Comparison of ENCODE assay signal across 16 mouse cellular contexts in the genomic region with DNA sequence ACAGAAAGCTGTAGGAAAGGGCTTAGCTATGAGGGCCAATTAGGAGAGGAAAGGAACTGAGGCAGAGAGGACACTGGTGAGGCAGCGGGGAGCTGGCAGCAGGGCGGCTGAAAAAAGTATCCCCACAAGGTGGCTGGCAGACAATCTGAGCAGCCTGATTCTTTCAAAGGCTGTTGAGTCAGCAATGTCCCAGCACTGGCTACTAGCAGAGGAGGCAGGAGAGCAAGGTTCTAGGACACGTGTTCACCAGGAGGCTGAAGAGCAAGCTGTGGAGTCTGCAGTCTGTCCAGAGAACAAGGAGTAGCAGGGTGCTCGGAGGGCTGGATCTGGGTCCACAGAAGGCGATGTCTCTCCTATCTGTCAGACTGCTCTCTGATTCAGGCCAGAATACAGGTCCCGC. TPM values are rescaled to one million over a fixed set of nuclear protein-coding genes. Genes with fewer than 3 reads are reported as not detected.
DNase-seq lines count a peak whose midpoint lies in the region; ATAC-seq lines count a peak whose summit lies in the region.
"Had no signal": no experiment of that assay in that cellular context is flagged by ENCODE, and none has a peak within 500 bp of the region (broad histone marks: within the 10 kb centered on the region; RNA-seq: fewer than 3 reads in every experiment).

No protein-coding gene starts in this region.

- H3K36me3 ChIP-seq in hindbrain, embryonic 16.5 days (ENCODE audit: control insufficient read depth, insufficient read depth, low read length): no peaks in the 10 kb centered on the region
- H3K36me3 ChIP-seq in hindbrain, embryonic 12.5 days: no peaks in the 10 kb centered on the region
- no peaks in the 10 kb centered on the region for H3K36me3 ChIP-seq in midbrain, embryonic 11.5 days (ENCODE audit: control insufficient read depth, insufficient read depth, low read length)
- H3K36me3 ChIP-seq: embryonic facial prominence, embryonic 10.5 days; G1E; limb, embryonic 13.5 days had no signal

- H3K4me2 ChIP-seq in hindbrain, embryonic 16.5 days (ENCODE audit: low read length): no peak overlapping the region
- H3K4me2 ChIP-seq in hindbrain, embryonic 12.5 days (replicated peaks): no peak overlapping the region
- H3K4me2 ChIP-seq in midbrain, embryonic 11.5 days: no peak overlapping the region
- H3K4me2 ChIP-seq: limb, embryonic 13.5 days had no signal

- H3K27ac ChIP-seq in hindbrain, embryonic 16.5 days (ENCODE audit: low read depth, low read length): no peak overlapping the region
- no peak overlapping the region for H3K27ac ChIP-seq in hindbrain, embryonic 12.5 days
- H3K27ac ChIP-seq in midbrain, embryonic 11.5 days (ENCODE audit: low read depth, low read length): no peak overlapping the region
- H3K27ac ChIP-seq: embryonic facial prominence, embryonic 10.5 days; limb, embryonic 13.5 days had no signal

- no peaks in the 10 kb centered on the region for H3K9me3 ChIP-seq in hindbrain, embryonic 16.5 days (ENCODE audit: control insufficient read depth, low read length)
- H3K9me3 ChIP-seq in hindbrain, embryonic 12.5 days (replicated peaks): no peaks in the 10 kb centered on the region
- no peaks in the 10 kb centered on the region for H3K9me3 ChIP-seq in midbrain, embryonic 11.5 days (ENCODE audit: control insufficient read depth, low read length)
- H3K9me3 ChIP-seq: G1E; limb, embryonic 13.5 days had no signal

- H3K4me3 ChIP-seq in hindbrain, embryonic 16.5 days (ENCODE audit: low read length): no peak overlapping the region
- no peak overlapping the region for H3K4me3 ChIP-seq in hindbrain, embryonic 12.5 days
- no peak overlapping the region for H3K4me3 ChIP-seq in midbrain, embryonic 11.5 days (ENCODE audit: low read depth, low read length)
- H3K4me3 ChIP-seq: embryonic facial prominence, embryonic 10.5 days; limb, embryonic 13.5 days had no signal

- H3K4me1 ChIP-seq in hindbrain, embryonic 16.5 days (ENCODE audit: control insufficient read depth, insufficient read depth, low read depth, low read length): no peaks in the 10 kb centered on the region
- no peaks in the 10 kb centered on the region for H3K4me1 ChIP-seq in hindbrain, embryonic 12.5 days
- H3K4me1 ChIP-seq in midbrain, embryonic 11.5 days (ENCODE audit: control insufficient read depth, insufficient read depth, low read length): no peaks in the 10 kb centered on the region
- H3K4me1 ChIP-seq: embryonic facial prominence, embryonic 10.5 days had no signal

- 55% methylated on average over 6 of the region's 6 CpGs for WGBS in hindbrain, embryonic 16.5 days
- WGBS in hindbrain, embryonic 12.5 days: 54% methylated on average over 6 of the region's 6 CpGs
- 57% methylated on average over 6 of the region's 6 CpGs for WGBS in midbrain, embryonic 11.5 days

- 0 out of 2 replicates have a peak overlapping the region, but pooled peaks have one; percentile 11 for H3K9ac ChIP-seq in hindbrain, embryonic 16.5 days (ENCODE audit: low read depth, low read length)
- H3K9ac ChIP-seq in hindbrain, embryonic 12.5 days: no peak overlapping the region
- no peak overlapping the region for H3K9ac ChIP-seq in midbrain, embryonic 11.5 days (ENCODE audit: low read length)

- peak; percentile 24 for DNase-seq in 416B (ENCODE audit: low read depth)
- peak; percentile 70 for DNase-seq in T-cell, adult 2 months (ENCODE audit: low spot score)
- DNase-seq in kidney, postnatal 10 days: peak; percentile 37
- no peak for DNase-seq in urinary bladder, adult 18-20 months (ENCODE audit: low spot score in 2 of 2)
- DNase-seq in embryo, embryonic 11 days: no peak
- no peak for DNase-seq in midbrain, embryonic 11.5 days (ENCODE audit: low spot score, missing footprints)
- DNase-seq: lung, postnatal 36 days had no signal

- no peak for ATAC-seq in hindbrain, embryonic 16.5 days
- ATAC-seq in hindbrain, embryonic 12.5 days (ENCODE audit: low FRiP score): no peak
- no peak for ATAC-seq in midbrain, embryonic 11.5 days (ENCODE audit: low FRiP score)
- ATAC-seq: forebrain, embryonic 16.5 days; intestine, embryonic 16.5 days had no signal

- no peaks in the 10 kb centered on the region for H3K27me3 ChIP-seq in hindbrain, embryonic 16.5 days (replicated peaks; ENCODE audit: control insufficient read depth, insufficient read depth, low read length)
- H3K27me3 ChIP-seq in hindbrain, embryonic 12.5 days: no peaks in the 10 kb centered on the region
- H3K27me3 ChIP-seq in midbrain, embryonic 11.5 days (ENCODE audit: control insufficient read depth, insufficient read depth, low read length): no peaks in the 10 kb centered on the region

RNA-seq across cellular contexts. Expression of a gene that starts 10.3 kb away (rescaled TPM):
- 0.15 and 0.19 TPM in 2 replicates for polyA plus RNA-seq in hindbrain, embryonic 16.5 days (2015; fragmentation: Nextera tagmentation; extraction: Ambion mirVana)
- 0.22 TPM in 1 of 2 replicates, not detected in the other for polyA plus RNA-seq in hindbrain, embryonic 12.5 days (2016; fragmentation: Nextera tagmentation; extraction: Ambion mirVana)
- polyA plus RNA-seq in midbrain, embryonic 11.5 days (2014; fragmentation: Nextera tagmentation; extraction: Ambion mirVana): not detected in 2 replicates
- polyA plus RNA-seq: embryonic facial prominence, embryonic 10.5 days; forebrain, embryonic 16.5 days; G1E; limb, embryonic 13.5 days; neural tube, embryonic 11.5 days had no signal

RNA-seq across cellular contexts. Expression of a gene that starts 17.6 kb away (rescaled TPM):
- polyA plus RNA-seq in hindbrain, embryonic 16.5 days (2015; fragmentation: Nextera tagmentation; extraction: Ambion mirVana): not detected in 2 replicates
- polyA plus RNA-seq in hindbrain, embryonic 12.5 days (2016; fragmentation: Nextera tagmentation; extraction: Ambion mirVana): not detected in 2 replicates
- not detected in 2 replicates for polyA plus RNA-seq in midbrain, embryonic 11.5 days (2014; fragmentation: Nextera tagmentation; extraction: Ambion mirVana)
- polyA plus RNA-seq: embryonic facial prominence, embryonic 10.5 days; forebrain, embryonic 16.5 days; G1E; heart, postnatal 0 days; intestine, embryonic 16.5 days; limb, embryonic 13.5 days; neural tube, embryonic 11.5 days had no signal

RNA-seq across cellular contexts. Expression of a gene that starts 18.9 kb away (rescaled TPM):
- not detected in 2 replicates for polyA plus RNA-seq in hindbrain, embryonic 16.5 days (2015; fragmentation: Nextera tagmentation; extraction: Ambion mirVana)
- not detected in 2 replicates for polyA plus RNA-seq in hindbrain, embryonic 12.5 days (2016; fragmentation: Nextera tagmentation; extraction: Ambion mirVana)
- not detected in 2 replicates for polyA plus RNA-seq in midbrain, embryonic 11.5 days (2014; fragmentation: Nextera tagmentation; extraction: Ambion mirVana)
- polyA plus RNA-seq: embryonic facial prominence, embryonic 10.5 days; forebrain, embryonic 16.5 days; heart, postnatal 0 days; neural tube, embryonic 11.5 days had no signal

RNA-seq across cellular contexts. Expression of a gene that starts 33.8 kb away (rescaled TPM):
- polyA plus RNA-seq in hindbrain, embryonic 16.5 days (2015; fragmentation: Nextera tagmentation; extraction: Ambion mirVana): 31.8 and 35.0 TPM in 2 replicates
- 36.0 and 40.4 TPM in 2 replicates for polyA plus RNA-seq in hindbrain, embryonic 12.5 days (2016; fragmentation: Nextera tagmentation; extraction: Ambion mirVana)
- 32.1 and 37.2 TPM in 2 replicates for polyA plus RNA-seq in midbrain, embryonic 11.5 days (2014; fragmentation: Nextera tagmentation; extraction: Ambion mirVana)

RNA-seq across cellular contexts. Expression of a gene that starts 40.4 kb away (rescaled TPM):
- 2.5 and 3.0 TPM in 2 replicates for polyA plus RNA-seq in hindbrain, embryonic 16.5 days (2015; fragmentation: Nextera tagmentation; extraction: Ambion mirVana)
- polyA plus RNA-seq in hindbrain, embryonic 12.5 days (2016; fragmentation: Nextera tagmentation; extraction: Ambion mirVana): 5.6 and 7.0 TPM in 2 replicates
- polyA plus RNA-seq in midbrain, embryonic 11.5 days (2014; fragmentation: Nextera tagmentation; extraction: Ambion mirVana): 0.63 and 0.65 TPM in 2 replicates
- polyA plus RNA-seq: G1E had no signal

Comparison
In these comparisons a context has a peak if more than half of its experiments do, and no peak if none do; other contexts are left out.
1. DNase-seq: peak in 416B (single experiment), T-cell, adult 2 months (single experiment) and kidney, postnatal 10 days (single experiment); none in urinary bladder, adult 18-20 months (0 of 2), embryo, embryonic 11 days (single experiment) and midbrain, embryonic 11.5 days (single experiment).